Mouse (Mus musculus): ENCODE measurements at regions not wholly inside any gene's neighbourhood (a gene's known extent, or its start where the extent isn't known, plus 50 kb on each side); places are given as distances from the start of the nearest gene placed in this dataset.

GRCm38 (mm10) chr15:62071311-62071710 lies 1148.5 kb upstream of the A1bg start:
- no peak for TF ChIP-seq MAFK (IDR thresholded peaks at IDR 0.05; ENCODE audit: insufficient read depth, low read depth, low read length)
- TF ChIP-seq ZNF384 (IDR thresholded peaks at IDR 0.05; ENCODE audit: low read depth, low read length), result no peak

All from ES-E14 (cell line).